Mouse (Mus musculus) induced T-regulatory cell, adult 2 months (primary cell): Measurements from ENCODE around the gene Fryl.
A peak's percentile ranks its signal among the peaks of the same experiment; 100 is the strongest.

Experiments
- DNase-seq: peaks from one replicate; pipeline ENCODE4 v3.0.0-alpha.2; 2012; ENCODE audit warnings: low read depth

Fryl gene

DNA sequence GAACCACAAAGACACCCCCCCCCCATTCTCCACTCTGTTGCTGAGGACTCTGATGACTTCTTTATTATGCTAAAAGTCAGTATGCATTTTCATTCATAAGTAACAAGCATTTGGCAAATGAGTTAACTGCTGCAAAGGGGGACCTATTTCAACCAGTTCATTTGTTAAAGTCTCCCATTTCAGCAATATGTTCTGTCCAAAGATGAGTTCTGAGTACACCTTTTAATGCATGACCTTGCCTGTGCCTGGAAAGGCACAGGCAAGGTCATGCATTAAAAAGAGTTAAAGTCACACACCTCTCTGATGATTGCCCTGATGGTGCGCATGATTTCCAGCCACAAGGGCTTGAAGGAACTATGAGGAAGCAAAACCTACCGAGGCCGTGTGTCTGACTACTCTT, 36.7 kb downstream of the Fryl start:
- DNase-seq, result no peak

- no peak for DNase-seq
Observed at GRCm38 (mm10) chr5:73218065-73218464, 38.4 kb downstream of the Fryl start.

DNA sequence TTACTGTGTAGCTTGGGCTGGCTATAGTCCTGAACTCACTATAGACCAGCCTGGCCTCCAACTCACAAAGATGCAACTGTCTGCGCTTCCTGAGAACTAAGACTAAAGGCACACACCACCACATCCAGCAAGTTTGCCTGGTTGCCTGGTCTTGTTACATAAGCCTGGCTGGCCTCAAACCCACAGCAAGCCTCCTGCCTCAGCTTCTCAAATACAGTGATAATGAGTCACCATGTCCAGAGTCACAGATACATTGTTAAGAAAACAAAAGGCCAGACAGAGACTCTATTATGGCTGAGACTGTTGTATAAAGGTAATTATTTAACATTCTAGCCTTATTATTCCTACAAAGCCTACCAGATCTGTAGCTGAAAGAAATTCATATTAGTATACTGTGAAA, 39.3 kb downstream of the Fryl start:
- no peak for DNase-seq

DNA sequence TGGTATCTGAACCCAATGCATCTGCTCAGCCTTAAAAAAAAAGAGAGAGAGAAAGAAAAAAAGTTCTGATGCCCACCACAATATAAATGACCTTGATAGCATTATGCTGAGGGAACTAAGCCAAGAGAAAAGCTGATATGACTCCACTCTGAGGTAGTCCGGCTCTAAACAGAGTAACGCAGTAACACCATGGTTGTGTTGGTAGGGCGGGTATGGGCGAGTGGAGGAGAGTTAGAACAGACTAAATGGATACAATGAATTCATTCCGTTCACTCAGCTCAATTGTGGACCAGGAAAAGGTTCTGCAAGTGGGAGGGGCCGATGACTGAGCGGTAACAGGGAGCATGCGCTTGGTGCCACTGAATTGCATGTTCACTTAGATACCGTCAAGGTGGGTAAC, 40.4 kb downstream of the Fryl start:
- no peak for DNase-seq

DNA sequence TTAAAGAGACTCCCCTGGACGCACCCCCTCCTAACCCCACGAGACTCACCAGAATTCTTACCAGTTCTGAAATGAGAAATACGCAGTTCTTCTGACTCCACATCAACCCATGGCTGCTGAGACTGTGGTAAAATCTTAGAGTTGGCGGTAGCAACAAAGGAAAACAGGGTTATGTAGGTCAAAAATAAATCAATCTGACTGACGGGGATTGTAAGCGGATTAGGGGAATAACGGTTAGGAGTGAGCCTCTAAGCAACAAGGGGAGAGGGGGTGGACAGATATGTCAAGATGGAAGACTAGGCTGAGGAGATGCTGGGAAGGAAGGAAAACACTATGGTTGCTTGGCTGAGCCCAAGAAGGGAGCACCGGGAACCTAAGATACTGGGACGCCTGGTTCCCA, 44.0 kb downstream of the Fryl start:
- DNase-seq, result no peak

DNA sequence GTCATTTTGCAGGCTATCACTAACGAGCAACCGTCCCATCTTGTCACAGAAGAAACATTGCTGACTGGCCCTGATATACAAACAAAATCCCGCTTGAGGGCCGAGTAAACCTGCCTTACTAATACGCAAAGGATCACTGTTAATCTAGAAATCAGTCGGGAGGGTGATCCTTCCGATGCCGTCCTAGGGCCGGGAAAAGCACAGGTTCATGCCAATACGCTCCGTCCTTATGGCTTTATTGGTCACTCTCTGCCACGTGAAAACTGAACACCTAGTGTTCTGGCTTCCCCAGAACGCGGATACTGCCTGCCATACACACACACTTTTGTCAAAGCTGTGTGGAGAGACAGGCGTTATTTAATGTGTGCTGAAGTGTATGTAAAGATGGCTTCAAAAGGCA, 44.5 kb downstream of the Fryl start:
- DNase-seq, result no peak

DNA sequence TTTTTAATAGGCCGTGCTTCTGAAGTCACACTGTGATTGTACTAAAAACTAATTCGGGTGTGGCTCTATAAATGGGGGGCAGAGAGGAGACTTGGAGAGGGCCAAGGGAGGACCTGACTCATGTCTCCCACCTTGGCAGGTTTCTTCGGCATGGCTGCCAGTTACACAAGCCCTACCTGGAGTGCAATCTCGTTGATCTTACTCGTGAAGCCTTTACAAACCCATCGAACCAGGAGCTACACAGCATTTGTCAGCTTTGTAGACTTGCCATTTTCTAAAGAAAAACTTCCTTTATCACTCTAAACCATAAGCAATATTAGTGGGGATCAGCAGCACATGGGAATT, 45.5 kb downstream of the Fryl start:
- DNase-seq, result no peak

GRCm38 (mm10) chr5:73210127-73210970, 46.1 kb downstream of the Fryl start:
- no peak for DNase-seq

GRCm38 (mm10) chr5:73209201-73210096, 47.0 kb downstream of the Fryl start:
- no peak for DNase-seq

GRCm38 (mm10) chr5:73208645-73209044, 47.8 kb downstream of the Fryl start:
- no peak for DNase-seq

GRCm38 (mm10) chr5:73206722-73207121, 49.7 kb downstream of the Fryl start:
- DNase-seq, result no peak

- peak; percentile 54 for DNase-seq
Observed at GRCm38 (mm10) chr5:73205996-73206629, 50.3 kb downstream of the Fryl start.

- no peak for DNase-seq
Observed at GRCm38 (mm10) chr5:73205050-73205449, 51.4 kb downstream of the Fryl start.

DNA sequence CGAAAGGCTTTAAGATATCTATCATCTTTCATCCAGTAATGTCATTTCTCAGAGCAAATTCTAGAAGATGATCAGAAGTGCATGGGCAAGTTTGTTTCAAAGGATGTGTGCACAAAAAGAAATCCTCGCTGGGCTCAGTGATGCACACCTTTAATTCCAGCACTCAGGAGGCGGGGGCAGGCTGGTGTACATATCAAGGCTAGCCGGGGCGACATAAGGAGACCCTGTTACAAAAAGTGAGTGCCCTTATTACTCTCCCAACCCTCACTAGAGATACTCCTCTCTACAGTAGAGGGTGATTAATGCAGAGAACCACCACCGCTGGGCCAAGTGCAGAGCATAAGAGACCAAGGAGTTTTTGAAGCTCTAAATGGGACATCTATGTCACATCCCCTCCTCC, 53.9 kb downstream of the Fryl start:
- DNase-seq, result no peak

DNA sequence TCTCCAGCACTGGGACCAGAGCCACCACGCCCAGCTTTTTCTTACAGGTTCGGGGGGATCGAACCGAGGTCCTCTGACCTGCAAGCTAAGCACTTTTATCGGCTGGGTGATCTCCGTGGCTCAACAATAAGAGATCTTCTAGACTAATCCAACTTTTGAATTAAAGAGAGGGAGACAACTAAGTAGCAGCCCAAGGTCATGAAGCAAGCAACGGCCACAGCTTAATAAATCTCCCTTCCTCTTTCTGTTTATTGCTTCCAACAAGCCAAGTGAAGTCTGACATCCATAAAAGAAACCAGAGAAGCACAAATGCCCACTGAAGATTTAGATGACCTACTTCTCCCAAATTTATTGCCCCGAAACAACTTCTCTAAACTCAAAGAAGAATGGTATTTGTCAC, 54.3 kb downstream of the Fryl start:
- no peak for DNase-seq

DNA sequence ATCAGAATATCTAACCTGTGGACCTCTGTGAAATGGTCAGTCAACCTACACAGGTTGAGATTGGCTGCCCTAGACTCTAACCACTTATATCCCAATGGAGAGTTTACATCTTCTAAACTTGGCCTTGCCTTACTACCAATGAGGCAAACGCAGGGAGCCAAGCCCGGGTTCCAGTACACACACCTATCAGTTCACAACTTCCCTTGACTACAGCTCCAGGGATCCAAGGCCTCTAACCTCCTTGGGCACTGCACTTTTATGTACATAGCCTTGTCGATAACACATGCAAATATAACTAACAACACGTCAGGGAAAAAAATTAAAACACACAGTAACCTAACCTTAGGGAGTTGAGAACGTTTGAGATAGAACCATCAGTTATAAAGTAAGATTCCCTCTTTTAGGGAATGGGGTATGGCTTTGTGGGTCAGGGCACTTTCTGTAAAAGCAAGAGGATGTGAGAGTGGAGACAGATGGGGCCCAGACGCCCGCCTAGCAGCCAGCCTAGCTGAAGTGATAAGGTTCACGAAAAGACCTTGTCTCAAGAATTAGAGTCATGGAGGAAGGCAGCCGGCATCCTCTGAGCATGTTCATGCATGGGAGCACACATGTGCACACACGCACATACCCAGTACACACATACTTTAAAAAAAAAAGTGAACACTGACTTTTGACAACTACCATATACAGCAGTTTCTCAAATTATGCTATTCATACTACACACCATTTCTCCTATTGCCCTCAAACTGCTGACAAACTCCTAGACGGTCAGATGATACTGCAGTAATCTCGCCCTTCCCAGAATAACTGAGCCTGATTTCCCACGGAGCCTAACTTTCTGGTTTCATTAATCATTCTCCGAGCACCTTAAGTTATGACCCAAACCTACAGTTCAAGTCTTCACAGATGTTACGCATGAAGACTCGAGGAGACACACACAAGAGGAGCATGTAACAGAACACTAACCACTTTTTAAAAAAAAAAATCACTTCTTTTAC, 55.7 kb downstream of the Fryl start:
- DNase-seq, result no peak

DNA sequence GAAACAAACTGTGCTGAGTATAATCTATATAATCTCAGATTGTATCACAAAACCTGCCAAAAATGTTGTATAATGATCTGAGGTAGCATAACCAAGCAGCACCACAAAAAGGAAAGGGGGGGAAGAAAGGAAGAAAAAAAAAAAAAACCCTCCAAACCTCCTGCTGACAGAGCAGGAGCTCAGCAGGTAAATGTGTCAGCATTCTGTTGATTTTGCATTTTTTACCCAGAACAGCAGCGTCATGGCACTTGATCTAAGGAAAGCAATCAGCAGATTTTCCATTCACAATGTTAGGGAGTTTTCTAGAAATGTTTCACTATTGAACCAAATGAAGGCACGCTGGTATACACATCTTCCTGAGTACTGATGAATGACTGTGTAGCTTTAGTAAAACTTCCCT, 56.8 kb downstream of the Fryl start:
- peak; percentile 79 for DNase-seq

DNA sequence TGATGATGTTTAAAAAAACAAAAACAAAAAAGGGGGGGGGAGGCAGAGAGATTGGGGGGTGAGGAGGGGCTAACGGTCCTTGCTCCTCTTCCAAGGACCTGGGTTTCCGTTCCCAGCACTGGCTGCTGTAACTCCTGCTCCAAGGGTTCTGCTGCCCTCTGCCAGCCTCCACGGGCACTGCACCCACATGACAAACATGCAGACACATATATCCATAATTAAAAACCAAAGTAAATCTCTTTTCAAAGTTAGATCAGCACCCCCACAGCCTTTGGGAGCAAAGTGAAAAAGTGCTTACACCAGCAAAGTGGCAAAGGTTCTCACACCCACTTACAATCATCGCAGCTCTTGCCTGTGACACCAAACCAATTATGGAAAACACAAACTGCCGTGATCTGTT, 57.7 kb downstream of the Fryl start:
- peak; percentile 56 for DNase-seq

DNA sequence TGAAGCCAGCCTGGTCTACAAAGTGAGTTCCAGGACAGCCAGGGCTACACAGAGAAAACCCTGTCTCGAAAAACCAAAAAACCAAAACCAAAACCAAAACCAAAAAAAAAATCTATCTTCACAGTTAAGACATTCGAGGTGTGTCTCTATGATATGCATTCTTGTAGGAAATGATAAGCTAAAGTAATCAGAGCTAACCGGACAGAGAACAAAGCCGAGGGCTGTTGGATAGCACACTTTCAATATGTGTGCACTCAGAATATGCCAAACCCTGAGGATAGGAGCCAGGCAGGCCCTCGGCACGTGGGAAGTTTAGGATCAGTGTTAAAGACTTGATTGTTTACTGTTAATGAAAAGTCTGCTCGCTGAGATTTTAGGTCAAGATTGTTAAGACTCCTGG, 58.6 kb downstream of the Fryl start:
- peak; percentile 59 for DNase-seq

DNA sequence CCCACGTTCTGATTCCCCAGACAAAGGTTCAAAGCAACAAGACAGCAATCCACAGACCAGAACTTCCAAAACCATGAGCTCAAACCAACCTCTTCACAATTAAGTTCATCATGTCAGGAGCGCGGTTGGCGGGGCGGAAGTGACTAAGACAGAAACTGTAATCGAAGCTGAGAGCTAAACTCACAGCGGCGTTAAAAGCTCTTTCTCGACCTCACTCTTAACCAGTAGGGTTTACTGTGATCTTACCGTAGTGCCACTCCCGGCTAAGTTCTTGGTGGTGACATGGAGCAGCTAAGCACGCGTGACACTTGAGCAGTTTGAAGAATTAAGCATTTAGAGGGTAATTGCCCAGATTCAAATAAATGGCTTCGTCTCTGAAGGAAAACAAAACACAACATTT, 61.7 kb downstream of the Fryl start:
- peak; percentile 92 for DNase-seq

- DNase-seq, result peak; percentile 63
Observed at GRCm38 (mm10) chr5:73194083-73194570, 62.3 kb downstream of the Fryl start.
